Mouse (Mus musculus): ENCODE measurements around the gene Olfml2b.

Olfml2b gene

GRCm38 (mm10) chr1:170644255-170645205, at the start of gene Olfml2b:
Olfml2b (plus strand) TSS chr1:170644532.
- peak; percentile 84 for DNase-seq

GRCm38 (mm10) chr1:170594575-170594974, 49.8 kb upstream of the Olfml2b start:
- no peak for DNase-seq

GRCm38 (mm10) chr1:170605228-170606001, 38.9 kb upstream of the Olfml2b start:
- no peak for DNase-seq

- no peak for DNase-seq
Measured at GRCm38 (mm10) chr1:170607231-170607917, 37.0 kb upstream of the Olfml2b start.

GRCm38 (mm10) chr1:170608461-170609071, 35.8 kb upstream of the Olfml2b start:
- no peak for DNase-seq

DNA sequence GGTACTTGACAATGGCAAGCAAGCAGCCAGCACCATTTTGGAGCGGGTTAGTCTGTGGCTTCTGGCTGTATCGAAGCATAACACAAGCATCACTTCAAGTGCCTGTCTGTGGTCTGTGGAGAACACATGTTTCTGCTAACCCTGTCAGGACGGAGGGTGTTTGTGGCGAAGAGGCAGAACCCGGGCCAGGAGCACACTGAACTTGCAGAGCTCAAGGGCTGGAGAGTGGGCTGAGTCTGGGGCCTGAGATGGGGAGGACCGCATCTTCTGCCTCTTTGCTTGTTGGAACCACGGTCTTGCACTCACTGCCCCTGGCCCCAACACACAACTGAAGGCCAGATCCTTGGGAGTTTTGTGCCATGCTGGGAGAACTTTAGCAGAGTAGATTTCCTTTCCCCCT, 34.5 kb upstream of the Olfml2b start:
- no peak for DNase-seq

DNA sequence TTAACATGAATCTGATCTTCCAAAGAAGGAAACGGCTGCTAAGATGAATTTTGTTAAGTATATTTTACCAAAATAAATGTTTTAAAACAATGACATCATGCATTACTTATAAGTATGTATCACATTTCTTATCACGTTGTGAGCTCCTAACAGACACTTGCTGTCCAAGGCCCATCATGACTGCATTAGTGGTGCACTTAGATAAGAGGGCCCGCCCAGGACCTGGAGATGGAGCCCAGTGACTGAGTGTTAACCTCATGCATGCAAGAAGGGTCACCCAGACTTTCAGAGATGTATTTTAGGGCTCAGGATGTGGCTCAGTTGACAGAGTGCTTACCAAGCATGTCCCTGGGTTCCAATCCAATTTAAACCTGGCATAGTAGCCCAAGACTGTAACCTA, 34.0 kb upstream of the Olfml2b start:
- DNase-seq = no peak

DNA sequence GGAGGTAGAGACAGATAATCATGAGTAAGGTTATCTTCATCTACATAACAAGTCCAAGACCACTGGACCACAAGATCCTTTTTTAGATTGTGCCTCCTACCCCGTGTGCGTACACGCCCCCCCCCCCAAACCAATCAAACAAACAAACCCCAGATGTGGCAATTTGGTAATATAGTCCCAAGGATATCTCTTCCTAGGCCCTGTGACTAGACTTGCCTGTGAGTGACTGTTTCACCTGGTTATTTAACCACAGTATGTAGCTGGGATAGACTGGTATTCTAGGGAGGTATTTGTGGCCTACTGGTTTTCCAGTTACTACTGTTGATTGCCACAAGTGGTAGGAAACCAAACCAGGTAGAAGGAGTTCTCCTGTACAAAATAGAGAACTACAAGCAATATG, 33.6 kb upstream of the Olfml2b start:
- DNase-seq = no peak

- no peak for DNase-seq
Measured at GRCm38 (mm10) chr1:170611631-170612030, 32.7 kb upstream of the Olfml2b start.

DNA sequence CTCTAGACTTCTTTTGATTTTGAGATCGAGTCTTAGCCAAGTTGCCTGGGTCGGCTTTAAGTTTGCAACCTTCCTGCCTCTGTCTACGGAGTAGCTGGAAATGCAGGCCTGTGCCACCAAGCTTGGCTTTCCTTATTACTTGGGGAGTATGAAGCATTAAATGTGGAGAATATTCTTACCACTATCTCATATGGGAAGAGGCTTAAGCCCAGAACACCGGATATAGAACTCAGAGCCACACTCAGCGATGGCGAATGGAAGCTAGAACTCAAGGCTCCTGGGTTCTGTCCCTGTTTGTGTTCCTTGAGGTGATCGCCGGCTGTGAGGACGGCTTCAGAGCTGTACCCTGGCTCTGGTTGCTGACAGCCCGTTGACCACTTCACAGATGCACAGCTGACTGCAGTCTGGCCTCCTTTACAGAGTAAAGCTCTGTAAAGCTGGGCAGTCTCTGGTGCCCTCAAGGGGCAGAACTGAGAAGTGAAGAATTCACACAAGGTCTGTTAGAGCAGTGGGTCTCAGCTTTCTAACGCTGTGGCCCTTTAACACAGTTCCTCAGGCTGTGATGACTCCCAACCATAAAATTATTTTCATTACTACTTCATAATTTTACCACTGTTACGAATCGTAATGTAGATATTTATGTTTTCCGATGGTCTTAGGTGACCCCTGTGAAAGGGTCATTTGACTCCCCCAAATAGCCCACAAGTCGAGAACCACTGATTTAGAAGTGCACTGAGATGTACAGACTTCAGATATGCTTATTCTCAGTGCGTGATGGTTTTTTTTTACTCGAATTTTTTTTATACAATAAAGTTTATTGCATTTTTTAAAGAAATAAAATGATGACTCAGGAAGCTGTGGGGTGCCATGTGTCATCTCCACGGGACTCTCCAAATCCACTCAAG, 31.1 kb upstream of the Olfml2b start:
- DNase-seq = peak; percentile 65

DNA sequence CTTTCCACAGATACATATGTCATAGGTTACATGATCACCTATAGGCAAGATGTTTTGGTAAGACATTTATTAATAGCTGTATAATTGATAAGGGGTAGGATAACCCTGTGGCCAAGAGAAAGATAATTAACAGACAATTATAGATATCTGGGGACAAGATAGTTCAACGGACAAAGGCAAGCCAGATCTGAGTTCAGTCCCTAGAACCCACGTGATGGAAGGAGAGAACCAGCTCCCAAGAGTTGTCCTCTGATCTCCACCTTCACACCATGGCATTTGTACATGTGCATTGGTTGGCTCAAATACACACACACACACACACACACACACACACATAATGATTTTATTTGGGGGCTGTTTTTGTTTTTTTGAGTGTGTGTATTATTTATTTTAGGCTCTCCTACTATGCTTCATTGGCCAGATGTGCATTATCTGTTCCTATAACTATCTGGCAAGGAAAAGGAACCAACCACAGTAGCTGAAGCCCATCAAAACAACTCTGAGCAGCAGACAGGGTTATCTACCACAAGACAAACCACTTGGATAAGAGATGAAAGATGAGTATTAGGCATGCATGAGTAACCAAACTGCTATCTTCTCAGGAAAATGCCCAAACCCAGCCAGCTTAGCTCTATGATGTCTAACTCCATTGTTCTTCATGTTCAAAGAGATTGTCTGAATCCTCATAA, 24.5 kb upstream of the Olfml2b start:
- DNase-seq = no peak

GRCm38 (mm10) chr1:170622934-170623333, 21.4 kb upstream of the Olfml2b start:
- DNase-seq = no peak

DNA sequence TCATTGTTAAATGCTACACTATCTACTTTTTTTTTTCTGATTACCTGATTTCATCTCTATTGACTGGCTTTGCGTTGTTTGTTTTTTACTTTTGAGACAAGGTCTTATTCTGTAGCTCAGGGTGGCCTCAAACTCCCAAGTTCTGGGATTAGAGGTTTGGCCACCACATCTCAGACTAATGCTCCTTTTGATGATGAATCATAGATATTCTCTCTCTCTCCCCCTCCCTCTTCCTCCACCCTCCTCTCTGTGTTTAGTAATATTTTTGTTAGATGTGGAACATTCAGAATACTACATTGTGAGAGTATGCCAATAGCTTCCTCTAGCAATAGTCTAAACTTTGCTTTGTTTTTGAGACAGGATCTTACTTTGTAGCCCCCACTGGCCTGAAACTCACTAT, 20.9 kb upstream of the Olfml2b start:
- DNase-seq = no peak

DNA sequence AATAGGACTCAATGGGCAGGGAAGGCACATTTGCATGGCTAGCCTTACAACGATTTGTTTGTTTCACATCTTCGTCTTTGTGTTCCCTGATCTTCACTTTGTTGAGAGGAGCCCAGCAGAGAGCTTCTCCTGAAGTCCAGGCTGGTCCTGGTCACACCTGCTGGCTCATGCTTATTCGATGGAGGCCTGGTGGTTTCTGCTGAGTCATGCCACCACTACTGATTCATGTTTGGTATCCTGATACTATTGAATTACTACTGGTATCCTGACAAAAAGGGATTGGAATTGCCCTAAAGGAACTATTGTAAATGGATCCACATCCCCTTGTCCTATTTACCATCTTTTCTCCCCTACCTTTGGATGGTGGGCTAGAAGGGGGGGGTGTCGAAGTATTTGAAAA, 13.8 kb upstream of the Olfml2b start:
- DNase-seq = no peak

DNA sequence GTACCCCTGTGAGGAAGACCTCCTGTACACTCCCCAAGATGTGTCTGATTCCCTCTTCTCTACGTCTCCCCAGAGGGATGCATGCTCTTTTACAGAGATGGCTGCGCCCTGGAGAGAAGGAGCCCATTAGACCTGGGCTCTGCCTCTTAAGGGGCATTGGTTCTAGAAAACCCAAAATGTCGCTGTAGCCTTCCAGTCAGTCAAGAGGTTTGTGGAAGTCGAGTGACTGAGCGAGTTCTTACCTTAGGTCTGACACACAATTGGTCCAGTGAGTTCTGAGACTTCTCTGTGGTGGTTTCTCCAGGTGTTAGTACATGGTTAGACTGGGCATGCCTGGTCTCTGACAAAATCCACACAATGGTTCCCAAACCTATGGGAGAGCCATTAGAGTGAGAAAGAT, 12.8 kb upstream of the Olfml2b start:
- no peak for DNase-seq

DNA sequence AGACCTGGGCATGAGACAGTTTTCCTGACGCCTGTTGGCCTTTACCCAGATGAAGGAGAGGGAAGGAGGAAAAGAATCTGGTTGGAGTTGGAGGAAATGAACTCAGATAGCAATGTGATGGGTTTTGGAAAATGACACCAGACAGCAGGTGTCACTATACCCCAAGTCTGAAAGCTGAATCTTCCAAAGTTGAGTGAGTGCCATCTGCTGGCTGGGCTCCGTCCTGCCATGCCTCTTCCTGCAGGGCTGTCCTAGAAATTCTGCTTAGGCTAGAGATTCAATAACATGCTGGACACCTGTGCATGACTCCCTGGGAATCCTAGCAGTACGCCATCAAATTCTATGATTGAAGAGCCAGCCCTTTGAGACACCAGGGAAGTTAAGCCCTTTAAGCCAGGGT, 11.9 kb upstream of the Olfml2b start:
- peak; percentile 79 for DNase-seq

GRCm38 (mm10) chr1:170632856-170633255, 11.5 kb upstream of the Olfml2b start:
- DNase-seq = no peak

GRCm38 (mm10) chr1:170638941-170639340, 5.4 kb upstream of the Olfml2b start:
- DNase-seq = no peak

DNA sequence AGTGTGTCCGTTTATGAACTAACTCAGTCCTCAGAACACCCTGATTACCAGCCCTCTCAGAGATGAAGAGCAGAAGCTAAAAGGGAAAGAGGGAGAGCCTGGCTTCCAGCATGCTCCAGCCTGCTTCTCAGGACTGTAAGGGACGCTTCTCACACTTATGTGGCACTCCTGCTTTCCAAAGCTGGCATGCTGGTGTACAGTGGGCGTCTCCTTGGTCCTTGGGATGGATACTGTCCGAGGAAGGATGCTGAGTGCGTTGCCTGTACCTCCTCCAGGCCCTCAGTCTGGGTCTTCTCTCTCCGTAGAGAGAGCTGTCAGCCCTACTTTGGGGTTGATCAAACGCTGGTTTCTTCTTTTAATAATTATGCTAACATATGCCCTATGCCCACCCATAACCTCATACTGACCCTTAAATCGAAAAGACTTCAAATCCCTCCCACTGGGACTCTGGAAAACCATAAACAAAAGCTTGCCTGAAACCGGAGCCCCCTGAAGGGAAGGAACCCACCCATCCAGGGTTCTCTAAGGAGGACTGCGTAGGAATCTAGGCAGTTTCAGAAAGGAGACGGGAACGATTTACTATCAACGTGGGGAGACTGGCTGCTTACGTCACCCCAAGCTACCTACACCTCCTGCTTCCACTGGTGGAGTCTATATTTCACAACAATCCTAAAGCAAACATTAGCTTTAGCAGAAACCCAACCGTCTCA, 1.7 kb downstream of the Olfml2b start:
- DNase-seq = no peak

DNA sequence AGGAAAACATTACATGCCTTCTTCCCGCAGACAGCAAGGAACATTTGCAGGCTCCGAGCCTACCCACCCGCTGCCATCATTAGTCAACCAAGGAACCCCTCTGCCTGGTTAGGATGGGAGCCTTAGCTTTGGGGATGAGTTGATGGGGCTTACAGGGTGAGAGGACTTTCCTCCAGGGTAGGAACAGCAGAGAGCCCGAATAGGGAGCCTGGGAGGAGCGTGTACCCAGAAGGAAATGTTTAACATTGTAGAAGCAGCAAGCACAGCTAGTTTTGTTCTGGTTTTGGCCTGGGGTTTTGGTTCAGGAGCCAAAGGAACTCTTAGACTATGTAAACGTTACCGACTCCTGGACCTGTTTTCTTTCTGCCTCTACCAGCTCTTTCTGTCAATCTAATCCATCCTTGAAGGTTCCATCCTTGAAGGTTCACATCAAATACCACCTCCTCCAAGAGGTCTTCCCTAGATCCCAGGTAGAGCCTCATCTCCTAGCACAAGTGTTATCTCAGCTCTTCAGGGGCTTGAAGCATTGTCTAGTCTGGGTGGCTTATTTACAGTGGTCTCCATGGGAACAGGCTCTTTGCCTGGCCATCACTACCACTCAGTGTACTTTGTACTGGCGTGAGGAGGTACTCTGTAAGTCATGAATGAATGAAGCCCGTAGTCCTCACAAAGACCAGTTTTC, 2.4 kb downstream of the Olfml2b start:
- DNase-seq = no peak

All from right cerebral cortex, adult 18-20 months (tissue).